Mouse (Mus musculus) G1E (cell line): ENCODE results near the gene Fgfr2. TPM values are rescaled to one million over a fixed set of nuclear protein-coding genes. Genes with fewer than 3 reads are reported as not detected.

Experiments
- ATAC-seq: 2 replicates; pipeline ENCODE4 v1.8.0; 2016; ENCODE audit warnings: mild to moderate bottlenecking; ENCODE audit not compliant: insufficient number of reproducible peaks, poor library complexity, low FRiP score, severe bottlenecking; ENCODE audit errors: extremely low read depth
- DNase-seq: peaks from one replicate; pipeline ENCODE4 v3.0.0; 2012; ENCODE audit warnings: low spot score
- H3K27me3 ChIP-seq: 2 replicates; pipeline ENCODE4 v1.6.1; 2012; ENCODE audit warnings: mild to moderate bottlenecking, low read length, inconsistent platforms; ENCODE audit not compliant: insufficient read depth
- H3K36me3 ChIP-seq: replicated peaks from 2 replicates; pipeline ENCODE3; 2012; ENCODE audit warnings: mild to moderate bottlenecking, inconsistent platforms
- H3K4me1 ChIP-seq: 2 replicates; pipeline ENCODE4 v1.6.1; 2012; ENCODE audit warnings: low read depth, low read length, inconsistent platforms, mixed read lengths; ENCODE audit not compliant: insufficient read depth
- H3K4me3 ChIP-seq: 2 replicates; pipeline ENCODE4 v1.5.1; 2012; ENCODE audit warnings: low read depth, mild to moderate bottlenecking, inconsistent platforms, low read length, moderate library complexity, mixed read lengths
- H3K9me3 ChIP-seq: replicated peaks from 2 replicates; pipeline ENCODE4 v1.6.1; 2012; ENCODE audit warnings: inconsistent platforms
- CTCF ChIP-seq: IDR thresholded peaks from 2 replicates; pipeline ENCODE4 v1.5.1; 2012; ENCODE audit warnings: low read depth, low read length, inconsistent platforms, mixed read lengths
- GATA1 ChIP-seq: IDR thresholded peaks from 2 replicates; pipeline ENCODE4 v1.6.1; 2012; ENCODE audit warnings: borderline replicate concordance, low read length, inconsistent platforms, mixed read lengths
- GATA2 ChIP-seq: IDR thresholded peaks from 2 replicates; pipeline ENCODE4 v1.6.1; 2012; ENCODE audit warnings: low read depth, low read length, inconsistent platforms, borderline replicate concordance
- POLR2AphosphoS5 ChIP-seq: IDR thresholded peaks from 2 replicates; pipeline ENCODE4 v1.6.1; 2012; ENCODE audit warnings: low read depth, low read length, inconsistent platforms; ENCODE audit not compliant: insufficient replicate concordance
- TAL1 ChIP-seq: conservative IDR thresholded peaks from 2 replicates; pipeline ENCODE4 v1.6.1; 2012; ENCODE audit warnings: low read depth, low read length, inconsistent platforms, mixed read lengths
- polyA plus RNA-seq: library from polyadenylated mRNA; stranded (reverse); fragments of >175 nt; gene quantifications from 2 replicates; pipeline ENCODE4 v1.2.3, GENCODE M21; 2012
- total RNA-seq, 2 experiments: library from RNA; stranded (forward) in 1 of 2; stranded (reverse) in 1 of 2; fragments of 200-1000 nt in 1 of 2; fragments of >200 nt in 1 of 2; fragmentation: Nextera tagmentation in 1 of 2; gene quantifications; 2 replicates each; pipeline ENCODE4 v1.2.3; 2014 to 2017

The Fgfr2 gene
- total and polyA plus RNA-seq, 3 experiments: 0.22 TPM; not detected in 2

DNA sequence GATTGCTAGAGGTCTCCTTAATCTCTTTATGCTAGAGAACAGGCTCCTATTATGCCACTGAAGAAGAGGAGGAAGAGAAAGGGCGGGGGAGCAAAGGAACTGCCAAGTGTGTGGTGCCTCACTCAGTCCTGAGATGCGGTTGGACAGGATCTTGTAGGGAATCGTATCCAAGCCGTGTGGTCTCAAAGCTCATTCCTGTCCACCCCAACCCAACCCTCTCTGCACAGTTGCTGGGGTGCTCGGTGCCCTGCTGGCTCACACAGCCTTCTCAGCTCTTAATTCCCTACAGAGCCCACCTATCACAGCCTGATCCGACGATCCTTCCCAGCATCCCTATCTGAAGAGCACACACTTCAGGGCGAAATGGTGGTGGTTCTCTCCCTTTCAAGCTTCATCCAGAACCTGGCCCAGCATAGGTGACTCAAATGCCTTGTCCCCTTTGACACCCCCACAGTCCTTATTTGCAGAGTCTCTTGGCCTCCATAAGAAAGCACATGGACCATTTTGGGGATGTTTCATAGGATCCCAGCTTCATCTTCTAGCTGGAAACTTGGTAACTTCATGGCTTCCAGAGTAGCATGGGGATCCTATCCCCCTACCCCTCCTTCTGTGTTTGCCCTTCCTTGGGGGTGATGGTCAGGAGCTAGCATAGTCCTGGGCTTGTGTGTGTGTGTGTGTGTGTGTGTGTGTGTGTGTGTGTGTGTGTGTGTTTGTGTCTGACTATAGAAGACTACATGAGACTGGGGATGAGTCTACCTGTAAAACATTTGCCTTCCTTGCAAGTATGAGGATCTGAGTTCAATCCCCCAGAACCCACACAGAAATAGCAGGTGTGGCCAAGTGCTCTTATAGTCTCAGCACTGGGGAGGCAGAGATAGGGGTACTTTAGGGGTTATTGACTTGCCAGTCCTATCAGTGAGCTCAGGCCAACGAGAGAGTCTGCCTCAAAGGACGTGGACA is 766.0 kb downstream of the Fgfr2 start:
- DNase-seq: no peak
- Histone ChIP-seq H3K27me3 (no peaks in the 10 kb centered on the region), H3K9me3 (peaks cover 54% of the 10 kb centered on the region), H3K4me1 (no peaks in the 10 kb centered on the region), H3K36me3 (no peaks in the 10 kb centered on the region), H3K4me3 (no peak overlapping the region)
- TF ChIP-seq POLR2AphosphoS5 (no peak), TAL1 (no peak), CTCF (no peak), GATA1 (no peak), GATA2 (no peak)
- no peak for ATAC-seq

DNA sequence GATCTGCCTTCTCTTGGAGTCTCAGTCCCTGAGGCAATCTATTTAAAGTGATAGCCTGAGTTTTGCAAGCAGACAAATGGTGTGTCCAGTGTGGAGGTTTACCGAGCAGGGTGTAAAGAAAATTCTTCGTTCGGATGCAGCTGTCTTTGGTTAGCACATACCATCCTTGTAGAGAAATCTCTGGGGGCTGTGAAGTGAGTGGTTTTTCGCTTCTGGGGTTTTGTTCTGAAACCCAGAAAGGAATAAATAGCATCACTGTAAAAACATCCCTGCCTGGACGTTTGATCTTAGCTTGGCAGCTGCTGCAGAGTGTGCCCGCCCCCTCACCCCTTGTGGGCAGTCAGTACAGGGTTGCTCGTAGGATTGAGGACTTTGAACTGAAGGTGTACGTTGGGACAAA is 767.0 kb downstream of the Fgfr2 start:
- Histone ChIP-seq H3K4me1 (no peaks in the 10 kb centered on the region), H3K9me3 (peaks cover 49% of the 10 kb centered on the region), H3K4me3 (no peak overlapping the region), H3K27me3 (no peaks in the 10 kb centered on the region), H3K36me3 (no peaks in the 10 kb centered on the region)
- DNase-seq (no peak), ATAC-seq (no peak)
- TF ChIP-seq POLR2AphosphoS5: no peak
- no peak for TF ChIP-seq TAL1
- TF ChIP-seq GATA2: no peak
- TF ChIP-seq GATA1: no peak
- no peak for TF ChIP-seq CTCF

DNA sequence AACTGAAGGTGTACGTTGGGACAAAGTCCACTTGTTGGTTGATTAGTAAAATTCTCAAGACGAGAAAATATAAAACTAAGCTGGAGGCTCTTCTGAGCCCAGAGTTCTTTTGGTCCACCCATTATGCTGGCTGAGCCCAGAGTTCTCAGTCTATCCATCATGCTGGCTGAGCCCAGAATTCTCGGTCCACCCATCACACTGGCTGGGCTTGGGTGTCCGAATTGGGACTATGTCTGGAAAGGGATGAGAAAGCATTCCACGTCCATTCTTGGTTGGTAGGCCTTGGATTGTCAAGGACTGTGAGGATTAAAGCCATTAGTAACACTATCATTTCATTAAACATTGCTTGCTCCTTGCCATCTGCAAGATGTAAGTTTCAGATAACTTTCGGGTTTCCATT is 767.4 kb downstream of the Fgfr2 start:
- no peak for ATAC-seq
- no peaks in the 10 kb centered on the region for H3K27me3 ChIP-seq

DNA sequence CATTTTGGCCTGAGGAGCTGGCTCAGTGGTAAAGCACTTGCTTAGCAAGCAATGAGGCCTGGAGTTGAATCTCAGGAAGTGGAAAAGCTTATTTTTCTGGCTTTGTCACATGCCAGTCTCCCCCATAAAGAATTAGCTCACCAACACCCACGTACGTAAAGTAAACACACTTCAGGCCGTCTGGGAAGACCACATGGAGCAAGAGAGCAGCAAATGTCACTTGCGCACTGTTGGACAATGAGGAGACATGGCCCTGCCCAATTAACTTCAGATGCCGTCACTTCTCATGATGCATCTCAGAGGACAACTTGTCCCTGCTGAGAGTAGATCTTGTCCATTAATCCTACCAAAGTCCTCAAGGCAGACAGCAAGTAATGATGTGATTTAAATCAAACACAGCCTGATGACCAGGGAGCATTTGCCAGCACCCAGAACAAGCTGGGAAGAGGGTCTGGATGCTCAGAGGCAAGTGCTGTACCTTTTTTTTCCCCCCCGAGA is 774.0 kb downstream of the Fgfr2 start:
- Histone ChIP-seq H3K27me3 (no peaks in the 10 kb centered on the region), H3K4me3 (no peak overlapping the region), H3K9me3 (peaks cover 61% of the 10 kb centered on the region), H3K4me1 (no peaks in the 10 kb centered on the region), H3K36me3 (no peaks in the 10 kb centered on the region)
- TF ChIP-seq POLR2AphosphoS5 (no peak), GATA1 (no peak), GATA2 (no peak), CTCF (no peak), TAL1 (no peak)
- DNase-seq: no peak
- no peak; the same call in 1 of the 2 replicates for ATAC-seq

More for the DNA sequence above, 767.4 kb downstream of the Fgfr2 start:
- no peaks in the 10 kb centered on the region for H3K36me3 ChIP-seq
- H3K4me1 ChIP-seq: no peaks in the 10 kb centered on the region
- peaks cover 49% of the 10 kb centered on the region for H3K9me3 ChIP-seq
- TF ChIP-seq CTCF (no peak), GATA2 (no peak), GATA1 (no peak), POLR2AphosphoS5 (no peak), TAL1 (no peak)
- no peak overlapping the region for H3K4me3 ChIP-seq
- DNase-seq: no peak

DNA sequence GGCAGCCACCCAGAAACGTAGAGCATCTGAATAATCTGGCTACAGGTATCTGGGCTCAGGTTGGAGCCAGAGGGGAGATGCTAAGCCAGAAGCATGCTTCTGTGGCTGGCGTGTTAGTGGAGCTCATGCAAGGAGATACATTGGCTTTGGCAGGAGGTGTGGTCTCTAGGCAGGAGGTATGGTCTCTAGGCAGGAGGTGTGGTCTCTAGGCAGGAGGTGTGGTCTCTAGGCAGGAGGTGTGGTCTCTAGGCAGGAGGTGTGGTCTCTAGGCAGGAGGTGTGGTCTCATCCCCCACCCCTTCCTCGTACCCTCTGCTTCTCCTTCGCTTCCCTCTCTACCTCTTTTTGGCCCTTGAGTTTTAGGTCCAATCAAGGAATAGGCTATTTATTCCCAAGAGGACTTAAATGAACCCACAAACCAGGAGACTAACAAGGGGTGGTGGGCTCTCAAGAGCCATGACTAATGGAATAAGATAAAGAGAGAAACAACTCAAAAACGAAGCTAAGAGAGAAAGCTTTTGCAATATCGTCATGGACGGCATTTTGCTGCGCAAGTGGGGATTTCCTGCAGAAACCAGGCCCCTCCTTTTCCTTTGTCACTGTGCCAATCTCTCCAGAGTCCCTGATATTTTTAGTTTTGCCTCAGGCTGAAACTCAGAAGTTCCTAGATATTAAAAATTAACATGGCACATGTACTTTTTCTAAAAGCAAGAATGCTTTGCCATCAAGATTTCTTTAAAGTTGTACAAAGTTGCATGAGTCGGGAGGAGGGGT is 775.7 kb downstream of the Fgfr2 start:
- H3K27me3 ChIP-seq: no peaks in the 10 kb centered on the region
- H3K4me3 ChIP-seq: no peak overlapping the region
- H3K4me1 ChIP-seq: no peaks in the 10 kb centered on the region
- no peaks in the 10 kb centered on the region for H3K36me3 ChIP-seq
- no peak for TF ChIP-seq TAL1
- no peak for TF ChIP-seq CTCF
- TF ChIP-seq GATA1: no peak
- TF ChIP-seq POLR2AphosphoS5: no peak
- TF ChIP-seq GATA2: no peak
- H3K9me3 ChIP-seq: peaks cover 69% of the 10 kb centered on the region
- ATAC-seq (no peak), DNase-seq (no peak)

DNA sequence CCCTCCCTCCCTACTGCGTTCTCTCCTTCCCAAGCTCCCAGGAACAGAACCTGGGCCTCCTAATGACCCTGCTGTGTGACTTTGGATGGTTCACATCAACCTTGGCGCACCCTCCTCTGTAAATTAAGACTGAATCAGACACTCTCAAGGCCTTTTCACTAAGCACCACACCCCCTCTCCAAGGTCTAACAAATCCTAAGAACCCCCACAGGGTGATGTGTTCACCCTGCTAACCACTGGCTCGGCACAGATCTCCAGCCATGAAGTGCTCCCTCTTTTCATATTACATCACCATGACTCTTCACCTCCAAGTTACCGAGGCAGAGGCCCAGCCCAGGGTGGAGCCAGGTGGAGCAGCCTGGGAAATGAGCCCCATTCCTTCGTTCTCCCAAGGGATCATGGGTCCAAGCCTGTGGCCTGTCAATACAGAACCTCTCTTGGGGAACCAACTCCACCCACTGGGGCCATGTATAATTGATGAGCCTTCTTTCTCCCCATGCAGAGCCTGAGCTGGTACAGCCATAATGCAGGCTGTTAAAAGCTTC is 777.6 kb downstream of the Fgfr2 start:
- ATAC-seq (no peak), DNase-seq (no peak)
- TF ChIP-seq POLR2AphosphoS5: no peak
- TF ChIP-seq GATA2: no peak
- no peak for TF ChIP-seq TAL1
- TF ChIP-seq CTCF: no peak
- TF ChIP-seq GATA1: no peak
- H3K4me3 ChIP-seq: no peak overlapping the region
- H3K9me3 ChIP-seq: peaks cover 71% of the 10 kb centered on the region
- H3K4me1 ChIP-seq: no peaks in the 10 kb centered on the region
- no peaks in the 10 kb centered on the region for H3K36me3 ChIP-seq
- no peaks in the 10 kb centered on the region for H3K27me3 ChIP-seq
